Mouse (Mus musculus): ENCODE results near the gene Edem2. TPM values are rescaled to one million over a fixed set of nuclear protein-coding genes. Genes with fewer than 3 reads are reported as not detected.

The Edem2 gene
- total RNA-seq (2023) = 10 to 100 TPM; 36.7 to 39.8 TPM

DNA sequence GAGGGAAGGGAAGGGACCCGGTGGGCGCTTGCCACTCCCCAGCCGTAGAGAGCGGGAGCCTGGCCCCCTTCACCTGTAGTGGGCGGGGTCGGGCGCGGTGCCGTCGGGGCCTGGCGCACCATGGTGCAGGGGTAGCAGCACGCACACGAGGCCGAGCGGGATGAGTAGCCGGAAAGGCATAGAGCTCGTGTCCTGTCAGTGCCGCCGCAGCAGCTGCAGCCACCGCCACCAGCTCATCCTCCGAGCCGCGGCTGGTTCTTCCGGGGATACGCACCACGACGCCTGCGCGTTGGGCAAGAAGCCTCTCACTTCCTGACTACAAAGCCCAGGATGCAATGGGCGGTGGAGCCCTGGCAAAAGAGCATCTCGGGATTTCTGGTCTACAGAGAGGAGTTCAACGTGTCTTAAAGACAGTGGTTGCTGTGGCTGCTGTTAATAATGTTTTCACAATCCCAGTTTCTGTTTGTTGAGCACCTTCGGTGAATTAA, at the start of gene Edem2:
Gene Edem2, minus strand, starts transcription at position 318 of the 488 bp plus-strand sequence.

DNA sequence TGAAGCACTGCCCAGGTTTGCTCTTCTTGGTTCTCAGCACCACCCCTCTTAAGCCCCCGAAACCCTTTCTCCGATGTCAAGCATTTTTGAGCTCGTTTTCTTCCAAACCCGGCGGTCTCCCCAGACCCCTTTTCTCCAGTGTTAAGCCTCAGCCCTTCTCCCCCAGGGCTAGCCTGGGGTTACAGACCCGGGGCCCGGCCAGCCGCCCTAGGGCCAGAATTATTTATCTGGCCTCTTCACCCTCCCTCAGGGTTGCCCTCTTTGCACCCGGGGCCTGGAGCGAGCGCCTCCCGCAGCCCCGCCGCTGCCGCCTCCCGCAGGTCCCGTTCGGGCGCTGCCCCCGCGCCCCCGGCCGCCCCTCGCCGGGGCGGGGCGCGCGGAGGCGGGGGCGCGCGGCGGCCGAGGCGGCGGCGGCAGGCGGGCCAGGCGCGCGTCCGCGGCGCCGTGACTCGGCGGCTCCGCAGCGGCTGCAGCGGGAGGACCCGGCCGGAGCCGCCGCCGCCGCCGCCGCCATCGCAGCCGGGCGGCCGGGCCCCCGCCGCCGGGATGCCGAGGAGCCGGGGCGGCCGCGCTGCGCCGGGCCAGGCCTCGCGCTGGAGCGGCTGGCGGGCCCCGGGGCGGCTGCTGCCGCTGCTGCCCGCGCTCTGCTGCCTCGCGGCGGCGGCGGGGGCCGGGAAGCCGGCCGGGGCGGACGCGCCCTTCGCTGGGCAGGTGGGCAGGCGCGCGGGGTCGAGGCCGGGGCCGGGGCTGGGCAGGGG, 45.8 kb upstream of the Edem2 start, which contains the start of gene Mmp24:
Gene Mmp24, plus strand, starts transcription at position 416 of the 758 bp plus-strand sequence.

DNA sequence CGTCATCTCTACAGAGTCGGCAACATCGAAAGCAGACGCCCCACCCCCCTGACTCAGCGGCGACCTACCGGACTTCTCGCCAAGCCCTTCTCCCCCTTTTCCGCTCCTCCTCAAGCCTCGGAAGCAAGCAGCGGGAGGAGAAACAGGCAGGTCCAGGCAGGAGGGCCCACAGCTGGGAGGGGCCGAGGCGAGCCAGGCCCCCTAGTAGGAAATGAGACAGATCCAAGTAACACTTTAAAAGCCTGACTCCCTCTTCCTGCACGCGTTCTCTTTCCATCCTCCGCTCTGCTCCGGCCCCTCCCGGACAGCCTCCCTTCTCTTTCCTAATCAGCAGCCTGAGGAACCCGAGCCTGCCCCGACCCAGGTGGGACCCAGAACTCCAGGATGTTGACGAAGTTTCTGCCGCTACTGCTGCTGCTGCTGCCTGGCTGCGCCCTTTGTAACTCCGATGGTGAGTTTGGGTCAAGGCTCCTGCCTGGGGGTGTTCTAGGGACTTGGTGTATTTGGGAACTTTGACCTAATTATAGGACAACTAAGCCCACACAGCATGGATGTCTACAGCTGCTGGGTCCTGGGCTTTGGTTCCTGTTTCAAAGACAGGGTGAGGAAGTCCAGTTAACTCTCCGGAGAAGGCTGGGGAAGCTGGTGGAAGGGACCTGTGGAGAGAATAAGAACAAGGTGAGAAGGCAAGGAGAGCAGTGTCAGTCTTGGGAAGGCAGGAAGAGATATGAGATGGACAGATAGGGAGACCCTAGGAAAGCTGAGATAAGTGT, 21.9 kb upstream of the Edem2 start, which contains the start of gene Procr:
Gene Procr, plus strand, starts transcription at position 104 of the 773 bp plus-strand sequence.

DNA sequence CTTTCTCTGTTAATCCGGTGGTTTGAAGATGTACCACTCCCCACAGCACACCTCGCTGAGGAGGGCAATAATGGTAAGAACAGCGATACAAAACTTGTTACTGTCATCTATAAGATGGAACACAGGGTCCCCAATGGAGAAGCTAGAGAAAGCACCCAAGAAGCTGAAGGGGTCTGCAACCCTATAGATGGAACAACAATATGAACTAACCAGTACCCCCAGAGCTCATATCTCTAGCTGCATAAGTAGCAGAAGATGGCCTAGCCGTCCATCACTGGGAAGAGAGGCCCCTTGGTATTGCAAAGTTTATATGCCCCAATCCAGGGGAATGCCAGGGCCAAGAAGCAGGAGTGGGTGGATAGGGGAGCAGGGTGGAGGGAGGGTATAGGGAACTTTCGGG, 6.5 kb upstream of the Edem2 start, which contains the start of gene Gm17581:
Gene Gm17581, minus strand, starts transcription at position 101 of the 400 bp plus-strand sequence.

DNA sequence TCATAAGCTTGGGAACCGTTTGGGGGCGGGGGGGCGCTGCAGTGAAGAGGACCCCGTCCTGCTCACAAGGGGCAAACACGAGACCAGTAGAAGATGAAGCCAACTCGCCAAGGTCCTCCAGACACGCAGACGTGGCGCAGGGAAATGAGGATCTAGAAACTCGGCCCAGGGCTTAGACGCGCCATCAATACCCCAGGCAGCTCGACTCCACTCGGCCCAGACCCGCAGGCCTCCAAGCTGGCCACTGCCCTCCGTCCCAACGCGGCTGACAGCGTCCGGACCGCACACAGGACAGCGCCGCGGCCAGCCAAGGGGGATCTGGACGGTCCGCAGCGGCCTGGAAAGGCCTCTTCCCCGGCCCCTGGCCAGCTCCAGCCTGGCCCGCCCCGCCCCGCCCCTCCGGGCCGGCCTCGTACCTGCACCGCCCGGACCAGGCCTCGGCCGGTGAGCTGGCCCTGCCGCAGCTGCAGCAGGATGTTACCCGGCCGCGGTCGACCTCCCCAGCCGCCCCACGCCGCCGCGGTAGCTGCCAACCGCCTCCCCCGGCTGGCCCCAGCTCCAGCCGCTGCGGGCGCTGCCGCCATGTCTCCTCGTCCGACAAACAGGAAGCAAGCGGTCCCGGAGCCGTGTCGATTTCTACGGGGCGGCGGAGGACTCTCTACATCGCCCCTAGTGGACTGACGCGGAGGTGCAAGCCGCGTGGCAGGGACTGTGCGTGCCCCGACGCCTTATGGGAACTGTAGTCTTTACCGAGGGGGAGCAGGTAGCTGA, 37.4 kb downstream of the Edem2 start, which contains the start of gene Trpc4ap:
Gene Trpc4ap, minus strand, starts transcription at position 662 of the 771 bp plus-strand sequence.

Other genes with a start within 250 kb of the Edem2 start
- gene Acss2, start 211.5 kb downstream of the Edem2 start, total RNA-seq (2023) = 1 to 10 TPM; 6.8 to 8.1 TPM
- not detected for gene Ggt7, start 211.2 kb downstream of the Edem2 start, total RNA-seq (2023)
- gene Gss, start 136.7 kb downstream of the Edem2 start, total RNA-seq (2023) = 10 to 100 TPM; 10.1 to 11.1 TPM
- not detected for gene Myh7b, start 118.3 kb downstream of the Edem2 start, total RNA-seq (2023)
- 100 to 1,000 TPM; 127 to 136 TPM for gene Trpc4ap, start 37.1 kb downstream of the Edem2 start, total RNA-seq (2023)
- gene Gm17581, start 6.4 kb upstream of the Edem2 start, total RNA-seq (2023) = not detected
- gene Procr, start 21.6 kb upstream of the Edem2 start, total RNA-seq (2023) = not detected
- not detected for gene Mmp24, start 45.9 kb upstream of the Edem2 start, total RNA-seq (2023)
- gene BC029722, start 90.0 kb upstream of the Edem2 start, total RNA-seq (2023) = 10 to 100 TPM in 1 of 2 experiments, 1 to 10 TPM in 1; 7.0 to 10.7 TPM
- 10 to 100 TPM; 79.8 to 91.0 TPM for gene Eif6, start 97.5 kb upstream of the Edem2 start, total RNA-seq (2023)
- not detected for gene Fam83c, start 105.4 kb upstream of the Edem2 start, total RNA-seq (2023)
- gene Uqcc1, start 200.8 kb upstream of the Edem2 start, total RNA-seq (2023) = 10 to 100 TPM; 13.0 to 17.1 TPM
- not detected for gene Gm15557, start 211.3 kb upstream of the Edem2 start, total RNA-seq (2023)
- gene Gdf5, start 215.9 kb upstream of the Edem2 start, total RNA-seq (2023) = not detected
- gene Cep250, start 227.0 kb upstream of the Edem2 start, total RNA-seq (2023) = 10 to 100 TPM; 58.0 to 65.1 TPM

Measured in neutrophil, adult 83 days (primary cell).